Mouse (Mus musculus): ENCODE data around the gene Nudt1. TPM values are rescaled to one million over a fixed set of nuclear protein-coding genes. Genes with fewer than 3 reads are reported as not detected.

The Nudt1 gene
- polyA plus RNA-seq, 1 experiment: 4.5 TPM

DNA sequence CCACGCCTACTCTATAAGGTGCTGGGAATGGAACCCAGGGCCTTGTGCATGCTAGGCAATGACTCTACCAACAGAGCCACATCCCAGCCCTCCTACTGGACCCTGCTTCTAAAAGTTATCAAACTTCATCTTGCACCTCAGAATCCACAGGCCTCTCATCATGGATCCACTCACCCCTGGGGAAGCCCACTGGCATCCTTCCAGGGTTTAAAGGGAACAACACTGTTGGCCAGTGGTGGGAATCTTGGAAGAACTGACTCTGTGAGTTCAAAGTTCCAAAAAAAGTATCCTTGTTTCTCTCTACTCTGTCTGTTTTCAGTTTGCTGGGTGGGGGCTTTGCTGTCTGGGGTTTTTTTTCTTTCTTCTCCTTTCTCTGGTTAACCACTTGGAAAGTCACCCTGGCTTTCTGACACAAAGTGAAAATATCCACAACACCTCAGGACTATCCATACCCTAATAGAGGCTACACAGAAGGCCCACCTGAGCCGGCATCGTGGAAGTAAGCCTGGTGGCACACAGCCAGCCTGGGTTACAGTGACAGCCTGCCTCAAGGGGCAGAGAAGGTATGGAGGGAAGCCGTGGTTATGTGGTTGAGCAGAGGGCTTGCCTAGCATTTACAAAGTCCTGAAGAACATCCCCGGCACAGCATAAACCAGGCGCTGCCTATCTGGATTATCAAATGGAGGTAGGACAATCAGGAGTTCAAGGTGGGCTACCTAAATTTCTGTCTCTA lies 56.8 kb downstream of the Nudt1 start:
- WGBS: 34% methylated on average over 6 of the region's 6 CpGs
- DNase-seq (ENCODE audit: low read depth in 1 of 2, low spot score in 2 of 2): peak in 1 of 2 experiments; percentile 36
- H3K27me3 ChIP-seq (ENCODE audit: control insufficient read depth, insufficient read depth, low read length): no peaks in the 10 kb centered on the region
- H3K4me3 ChIP-seq (ENCODE audit: extremely low read depth, insufficient read depth, insufficient read length): no peak overlapping the region
- no peak for TF ChIP-seq CTCF (IDR thresholded peaks at IDR 0.05; ENCODE audit: extremely low read depth, insufficient read depth, insufficient read length, insufficient replicate concordance)
- TF ChIP-seq POLR2A (IDR thresholded peaks at IDR 0.05; ENCODE audit: low read depth, low read length): no peak
- no peaks in the 10 kb centered on the region for H3K36me3 ChIP-seq (ENCODE audit: control insufficient read depth, insufficient read depth, low read length)
- H3K27ac ChIP-seq (ENCODE audit: insufficient read depth, low read length): peak overlapping the region; percentile 17; the same call in 1 of the 2 replicates
- H3K4me1 ChIP-seq (ENCODE audit: control insufficient read depth, insufficient read depth, insufficient read length): peaks cover 25% of the 10 kb centered on the region

DNA sequence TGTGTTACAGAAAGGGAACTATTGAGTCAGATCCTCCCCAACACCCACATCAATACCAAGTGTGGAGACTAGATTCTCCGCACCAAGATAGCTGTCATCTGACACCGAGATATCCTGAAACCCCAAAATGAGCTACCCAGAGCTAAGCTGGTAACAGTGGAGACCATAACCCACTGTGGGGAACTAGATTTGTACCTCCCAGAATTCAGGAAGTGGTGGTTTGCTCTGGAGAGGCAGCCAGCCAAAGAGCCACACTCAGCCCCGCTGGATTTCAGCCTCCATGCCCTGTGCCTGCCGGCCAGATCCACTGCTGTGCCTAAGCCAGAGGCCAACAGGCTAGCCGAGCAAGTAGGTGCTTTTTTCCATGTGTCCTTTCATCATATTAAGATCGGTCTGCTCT lies 57.8 kb downstream of the Nudt1 start:
- WGBS: 29% methylated on average over 6 of the region's 6 CpGs
- Histone ChIP-seq H3K27me3 (ENCODE audit: control insufficient read depth, insufficient read depth, low read length) (no peaks in the 10 kb centered on the region), H3K4me3 (ENCODE audit: extremely low read depth, insufficient read depth, insufficient read length) (no peak overlapping the region), H3K27ac (ENCODE audit: insufficient read depth, low read length) (peak overlapping the region; percentile 69), H3K4me1 (ENCODE audit: control insufficient read depth, insufficient read depth, insufficient read length) (peaks cover 26% of the 10 kb centered on the region), H3K36me3 (ENCODE audit: control insufficient read depth, insufficient read depth, low read length) (no peaks in the 10 kb centered on the region)
- TF ChIP-seq CTCF (IDR thresholded peaks at IDR 0.05; ENCODE audit: extremely low read depth, insufficient read depth, insufficient read length, insufficient replicate concordance) (no peak), POLR2A (IDR thresholded peaks at IDR 0.05; ENCODE audit: low read depth, low read length) (no peak)
- peak in 1 of 2 experiments; percentile 20 for DNase-seq (ENCODE audit: low read depth in 1 of 2, low spot score in 2 of 2)

DNA sequence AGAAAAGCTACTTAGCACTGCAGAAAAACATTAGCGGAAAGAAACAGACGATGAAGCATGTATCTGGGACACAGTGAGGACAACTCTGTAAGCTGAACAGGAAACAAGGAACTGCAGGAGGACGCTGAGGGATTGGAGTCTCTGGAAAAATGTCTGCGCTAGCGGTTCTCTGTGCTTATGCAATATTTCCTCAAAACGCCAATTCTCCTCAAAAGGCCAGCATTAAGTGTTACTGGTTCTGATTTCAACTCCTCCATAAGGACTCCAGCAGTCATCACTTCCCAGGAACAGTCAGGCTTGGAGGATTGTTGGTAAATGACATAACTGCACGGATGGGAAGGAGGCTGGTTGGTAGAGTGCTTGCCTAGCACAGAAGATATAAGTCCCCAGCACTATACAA lies 59.7 kb downstream of the Nudt1 start:
- no peak for DNase-seq (ENCODE audit: low read depth in 1 of 2, low spot score in 2 of 2)
- H3K27ac ChIP-seq (ENCODE audit: insufficient read depth, low read length): peak overlapping the region; percentile 95; the same call in 1 of the 2 replicates
- H3K4me3 ChIP-seq (ENCODE audit: extremely low read depth, insufficient read depth, insufficient read length): no peak overlapping the region
- H3K4me1 ChIP-seq (ENCODE audit: control insufficient read depth, insufficient read depth, insufficient read length): peaks cover 18% of the 10 kb centered on the region
- H3K27me3 ChIP-seq (ENCODE audit: control insufficient read depth, insufficient read depth, low read length): no peaks in the 10 kb centered on the region
- TF ChIP-seq POLR2A (IDR thresholded peaks at IDR 0.05; ENCODE audit: low read depth, low read length) (no peak), CTCF (IDR thresholded peaks at IDR 0.05; ENCODE audit: extremely low read depth, insufficient read depth, insufficient read length, insufficient replicate concordance) (no peak)
- WGBS: 82% methylated on average over 7 of the region's 7 CpGs
- peaks cover 1% of the 10 kb centered on the region; the same call in 1 of the 2 replicates for H3K36me3 ChIP-seq (ENCODE audit: control insufficient read depth, insufficient read depth, low read length)

- peaks cover 16% of the 10 kb centered on the region for H3K4me1 ChIP-seq (ENCODE audit: control insufficient read depth, insufficient read depth, insufficient read length)
- DNase-seq (ENCODE audit: low read depth in 1 of 2, low spot score in 2 of 2): peak; percentile 57 to 60
- peak overlapping the region; percentile 95 for H3K27ac ChIP-seq (ENCODE audit: insufficient read depth, low read length)
- H3K4me3 ChIP-seq (ENCODE audit: extremely low read depth, insufficient read depth, insufficient read length): peak overlapping the region; percentile 57; the same call in 1 of the 2 replicates
- no peaks in the 10 kb centered on the region for H3K27me3 ChIP-seq (ENCODE audit: control insufficient read depth, insufficient read depth, low read length)
- H3K36me3 ChIP-seq (ENCODE audit: control insufficient read depth, insufficient read depth, low read length): peaks cover 1% of the 10 kb centered on the region; the same call in 1 of the 2 replicates
- WGBS: 15% methylated on average over 6 of the region's 6 CpGs
- no peak for TF ChIP-seq CTCF (IDR thresholded peaks at IDR 0.05; ENCODE audit: extremely low read depth, insufficient read depth, insufficient read length, insufficient replicate concordance)
- no peak for TF ChIP-seq POLR2A (IDR thresholded peaks at IDR 0.05; ENCODE audit: low read depth, low read length)
Measured at GRCm38 (mm10) chr5:140382688-140383087, 61.2 kb downstream of the Nudt1 start.

- peaks cover 1% of the 10 kb centered on the region; the same call in 1 of the 2 replicates for H3K36me3 ChIP-seq (ENCODE audit: control insufficient read depth, insufficient read depth, low read length)
- 42% methylated on average over 7 of the region's 7 CpGs for WGBS
- H3K4me1 ChIP-seq (ENCODE audit: control insufficient read depth, insufficient read depth, insufficient read length): peaks cover 16% of the 10 kb centered on the region
- H3K27ac ChIP-seq (ENCODE audit: insufficient read depth, low read length): peak overlapping the region; percentile 71
- H3K4me3 ChIP-seq (ENCODE audit: extremely low read depth, insufficient read depth, insufficient read length): no peak overlapping the region
- no peaks in the 10 kb centered on the region for H3K27me3 ChIP-seq (ENCODE audit: control insufficient read depth, insufficient read depth, low read length)
- DNase-seq (ENCODE audit: low read depth in 1 of 2, low spot score in 2 of 2): peak in 1 of 2 experiments; percentile 67
- TF ChIP-seq POLR2A (IDR thresholded peaks at IDR 0.05; ENCODE audit: low read depth, low read length): no peak
- no peak for TF ChIP-seq CTCF (IDR thresholded peaks at IDR 0.05; ENCODE audit: extremely low read depth, insufficient read depth, insufficient read length, insufficient replicate concordance)
Measured at GRCm38 (mm10) chr5:140383559-140383958, 62.1 kb downstream of the Nudt1 start.

DNA sequence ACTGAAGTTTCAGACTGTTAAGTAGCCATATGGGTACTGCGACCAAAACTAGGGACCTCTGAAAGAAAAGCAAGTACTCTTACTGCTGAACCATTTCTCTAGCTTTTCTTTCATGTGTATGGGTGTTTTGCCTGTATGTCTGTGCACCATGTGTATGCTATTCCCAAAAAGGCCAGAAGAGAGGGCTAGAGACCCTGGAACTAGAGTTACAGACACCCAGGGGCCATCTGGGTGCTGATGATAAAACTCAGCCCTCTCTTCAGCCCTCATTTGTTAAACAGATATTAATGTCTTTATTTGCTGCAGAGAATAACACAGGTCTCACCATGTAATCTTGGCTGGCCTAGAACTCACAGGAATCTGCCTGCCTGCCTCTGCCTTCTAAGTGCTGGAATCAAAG lies 63.0 kb downstream of the Nudt1 start:
- no peak for DNase-seq (ENCODE audit: low read depth in 1 of 2, low spot score in 2 of 2)
- Histone ChIP-seq H3K4me3 (ENCODE audit: extremely low read depth, insufficient read depth, insufficient read length) (no peak overlapping the region), H3K27ac (ENCODE audit: insufficient read depth, low read length) (peak overlapping the region; percentile 71), H3K4me1 (ENCODE audit: control insufficient read depth, insufficient read depth, insufficient read length) (peaks cover 11% of the 10 kb centered on the region), H3K27me3 (ENCODE audit: control insufficient read depth, insufficient read depth, low read length) (no peaks in the 10 kb centered on the region), H3K36me3 (ENCODE audit: control insufficient read depth, insufficient read depth, low read length) (peaks cover 1% of the 10 kb centered on the region; the same call in 1 of the 2 replicates)
- no peak for TF ChIP-seq CTCF (IDR thresholded peaks at IDR 0.05; ENCODE audit: extremely low read depth, insufficient read depth, insufficient read length, insufficient replicate concordance)
- TF ChIP-seq POLR2A (IDR thresholded peaks at IDR 0.05; ENCODE audit: low read depth, low read length): no peak
- 90% methylated on average over 1 of the region's 1 CpGs for WGBS

- Histone ChIP-seq H3K36me3 (ENCODE audit: control insufficient read depth, insufficient read depth, low read length) (peaks cover 1% of the 10 kb centered on the region; the same call in 1 of the 2 replicates), H3K4me3 (ENCODE audit: extremely low read depth, insufficient read depth, insufficient read length) (peak overlapping the region; percentile 64), H3K27me3 (ENCODE audit: control insufficient read depth, insufficient read depth, low read length) (no peaks in the 10 kb centered on the region), H3K27ac (ENCODE audit: insufficient read depth, low read length) (peak overlapping the region; percentile 56), H3K4me1 (ENCODE audit: control insufficient read depth, insufficient read depth, insufficient read length) (peaks cover 6% of the 10 kb centered on the region)
- no peak for DNase-seq (ENCODE audit: low read depth in 1 of 2, low spot score in 2 of 2)
- 45% methylated on average over 7 of the region's 7 CpGs for WGBS
- no peak for TF ChIP-seq POLR2A (IDR thresholded peaks at IDR 0.05; ENCODE audit: low read depth, low read length)
- no peak for TF ChIP-seq CTCF (IDR thresholded peaks at IDR 0.05; ENCODE audit: extremely low read depth, insufficient read depth, insufficient read length, insufficient replicate concordance)
Measured at GRCm38 (mm10) chr5:140387236-140387635, 65.8 kb downstream of the Nudt1 start.

Other genes with a start within 250 kb of the Nudt1 start
- 18.3 and 22.3 TPM in 2 replicates for gene Mad1l1, start 104 bp upstream of the Nudt1 start, polyA plus RNA-seq (2012; rRNA removed)
- gene Mrm2, start 10.2 kb downstream of the Nudt1 start, polyA plus RNA-seq (2012; rRNA removed): 3.7 and 4.1 TPM in 2 replicates
- 42.3 and 44.9 TPM in 2 replicates for gene Snx8, start 67.6 kb downstream of the Nudt1 start, polyA plus RNA-seq (2012; rRNA removed)
- 72.1 and 74.3 TPM in 2 replicates for gene Eif3b, start 97.7 kb downstream of the Nudt1 start, polyA plus RNA-seq (2012; rRNA removed)
- 0.07 and 0.12 TPM in 2 replicates for gene Gm4869, start 124.0 kb downstream of the Nudt1 start, polyA plus RNA-seq (2012; rRNA removed)
- 28.0 and 31.6 TPM in 2 replicates for gene Chst12, start 183.9 kb downstream of the Nudt1 start, polyA plus RNA-seq (2012; rRNA removed)
- 0.61 and 0.81 TPM in 2 replicates for gene Grifin, start 243.4 kb downstream of the Nudt1 start, polyA plus RNA-seq (2012; rRNA removed)